Mouse (Mus musculus) kidney, postnatal 25 days (tissue): Measurements from ENCODE around the gene Galnt4.

Experiments used
- DNase-seq, 2 experiments: peaks; one replicate each; pipeline ENCODE4 v3.0.0; 2021; ENCODE audit warnings: mixed read lengths in 2 of 2

Gene Galnt4

DNA sequence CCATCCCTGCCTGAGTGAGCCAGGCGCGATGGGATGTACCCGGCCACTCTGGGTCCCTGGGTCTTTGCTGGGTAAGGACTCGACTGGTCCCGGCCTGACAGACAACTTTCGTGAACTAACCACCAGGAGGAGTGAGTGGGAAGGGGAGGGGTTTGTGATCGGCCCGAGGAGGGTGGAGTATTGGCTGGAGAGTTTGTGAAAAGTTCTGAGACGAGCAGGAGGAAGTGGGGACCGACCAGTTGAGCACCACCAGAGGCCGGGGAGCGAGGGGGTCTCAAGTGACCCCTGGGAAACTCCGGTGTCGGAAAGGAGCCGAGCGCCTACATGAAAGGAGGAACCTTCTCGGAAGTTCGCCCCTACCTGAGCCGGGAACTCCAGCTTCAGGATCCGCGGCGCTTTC is at the start of gene Galnt4:
TSS of gene Galnt4 (plus strand) at position 196 of the 400 bp plus-strand sequence.
- DNase-seq, result peak; percentile 80 to 90

- DNase-seq, result no peak
Observed at GRCm38 (mm10) chr10:99060588-99060987, 47.4 kb upstream of the Galnt4 start.

GRCm38 (mm10) chr10:99061418-99061817 is 46.5 kb upstream of the Galnt4 start:
- no peak for DNase-seq

DNA sequence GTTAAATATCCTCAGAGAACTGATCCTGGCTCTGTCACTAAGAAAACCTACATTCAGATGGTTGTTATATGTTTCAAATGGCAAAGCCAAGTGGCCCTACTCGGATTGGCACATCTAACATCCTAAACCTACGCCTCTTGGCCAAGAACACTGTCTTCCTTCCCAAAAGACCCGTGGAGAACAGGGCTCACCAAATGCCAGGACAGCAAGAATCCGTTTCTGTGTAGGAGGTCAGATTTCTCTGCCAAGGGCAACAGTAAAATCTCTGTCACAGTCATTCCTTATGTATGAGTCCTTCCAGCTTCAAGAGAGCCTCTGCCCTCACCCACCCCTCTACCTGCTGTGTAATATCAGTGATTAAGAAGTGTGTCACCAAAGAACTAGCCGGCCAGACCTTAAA is 45.4 kb upstream of the Galnt4 start:
- no peak for DNase-seq

GRCm38 (mm10) chr10:99076113-99076895 is 31.7 kb upstream of the Galnt4 start:
- no peak for DNase-seq

GRCm38 (mm10) chr10:99078621-99079020 is 29.3 kb upstream of the Galnt4 start:
- DNase-seq, result no peak

GRCm38 (mm10) chr10:99081569-99081990 is 26.4 kb upstream of the Galnt4 start:
- DNase-seq, result no peak

DNA sequence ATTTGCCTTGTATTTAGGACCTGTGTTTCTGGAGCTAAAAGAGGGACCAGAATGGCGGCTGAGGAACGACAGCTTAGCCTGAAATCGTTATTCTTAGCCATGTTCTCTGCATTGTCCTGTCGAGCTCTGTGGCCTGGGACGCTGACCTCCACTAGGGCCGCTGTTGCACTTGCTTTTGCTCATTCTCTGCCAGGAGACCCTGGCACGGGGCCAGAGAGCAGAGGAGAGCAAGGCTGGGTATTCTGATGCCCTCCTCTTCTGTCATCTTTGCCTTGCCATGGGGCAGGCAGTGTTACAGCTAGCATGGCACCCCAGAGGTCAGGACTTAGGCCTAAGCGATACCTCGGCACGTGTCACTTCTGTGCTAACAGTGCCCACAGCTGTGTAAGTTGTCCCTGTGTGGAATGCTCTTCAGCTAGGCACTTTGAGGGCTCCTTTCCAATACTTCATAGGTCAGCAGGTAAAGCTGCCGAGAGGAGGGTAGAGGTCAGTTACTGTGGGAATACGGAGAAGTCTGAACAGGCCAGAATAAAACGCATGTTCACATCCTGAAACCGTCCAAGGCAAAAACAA is 24.4 kb upstream of the Galnt4 start:
- DNase-seq, result peak; percentile 71 to 80

- DNase-seq, result peak; percentile 89 to 93
Observed at GRCm38 (mm10) chr10:99084397-99085239, 23.3 kb upstream of the Galnt4 start.

- DNase-seq, result no peak
Observed at GRCm38 (mm10) chr10:99085240-99085587, 22.7 kb upstream of the Galnt4 start.

DNA sequence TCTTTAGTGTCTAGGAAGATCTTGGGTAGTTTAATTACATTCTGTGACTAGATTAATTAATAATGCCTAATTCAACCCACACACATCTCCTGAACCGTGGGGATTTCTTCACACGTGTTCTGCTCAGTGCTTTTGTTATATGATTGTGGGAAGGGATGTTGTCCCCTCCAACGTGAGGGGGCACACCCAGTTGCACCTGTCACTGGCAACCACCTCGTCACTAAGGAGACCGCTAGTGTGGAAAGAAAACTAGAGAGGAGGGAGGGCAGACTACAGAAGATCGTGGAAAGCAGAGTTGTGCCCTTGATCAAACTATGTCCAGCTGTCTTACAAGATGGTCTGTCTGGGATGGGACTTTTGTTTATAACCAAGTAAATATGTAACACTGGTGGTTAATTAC is 21.9 kb upstream of the Galnt4 start:
- no peak for DNase-seq

DNA sequence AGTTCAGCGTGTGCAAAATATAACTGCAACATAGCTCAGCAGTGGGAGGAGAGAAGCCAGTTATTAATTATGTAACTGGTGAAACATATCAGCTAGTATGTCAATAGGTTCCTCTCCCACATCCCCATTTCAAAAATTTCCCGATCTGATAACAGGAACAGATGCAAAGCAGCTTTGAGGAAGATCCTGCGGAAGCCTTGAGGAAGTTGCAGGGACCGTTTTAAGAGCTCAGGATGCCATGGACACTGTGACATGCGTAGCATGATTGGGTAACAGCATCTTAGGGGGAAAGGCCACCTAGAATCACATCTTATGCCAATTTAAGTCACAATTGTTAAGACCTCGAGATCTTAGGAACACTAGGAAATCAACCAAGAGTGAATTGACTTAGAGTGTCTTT is 18.1 kb upstream of the Galnt4 start:
- DNase-seq, result no peak

DNA sequence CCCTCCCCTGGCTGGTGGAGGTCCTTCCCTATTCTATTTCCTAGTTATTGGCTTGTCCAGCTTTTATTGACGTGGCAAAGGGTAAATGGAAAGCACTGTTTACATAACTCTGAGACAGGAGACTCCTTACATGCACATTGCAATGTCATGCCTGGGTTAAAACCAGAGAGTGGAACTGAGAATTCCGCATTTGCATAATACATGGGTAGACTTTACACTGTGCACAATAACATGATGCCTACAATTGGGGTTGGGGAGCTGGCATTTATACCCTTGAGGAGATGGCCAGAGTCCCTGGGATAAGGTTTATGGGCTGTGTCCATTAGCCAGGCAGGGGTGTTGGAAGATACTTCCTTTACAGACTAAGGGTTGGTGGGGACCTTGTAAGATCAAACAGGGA is 14.6 kb upstream of the Galnt4 start:
- no peak for DNase-seq

DNA sequence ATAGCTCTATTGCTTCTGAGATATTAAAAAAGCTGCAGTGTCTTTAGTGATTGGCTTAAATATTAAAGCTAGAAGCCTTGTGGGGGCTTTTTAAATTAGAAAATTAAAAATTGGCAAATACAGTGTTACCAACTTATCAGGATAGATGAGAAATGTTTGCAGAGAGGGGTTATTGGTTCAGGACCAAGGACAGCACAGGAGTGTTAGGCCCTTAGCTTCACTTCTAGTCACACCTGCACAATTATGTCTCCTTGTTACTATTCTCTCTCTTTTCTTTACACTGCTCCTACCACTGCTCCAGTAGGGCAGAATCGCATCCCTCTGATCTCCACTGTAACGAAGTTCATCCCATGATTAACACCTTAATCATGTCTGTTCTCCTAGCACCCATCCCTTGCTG is 12.8 kb upstream of the Galnt4 start:
- DNase-seq, result no peak

DNA sequence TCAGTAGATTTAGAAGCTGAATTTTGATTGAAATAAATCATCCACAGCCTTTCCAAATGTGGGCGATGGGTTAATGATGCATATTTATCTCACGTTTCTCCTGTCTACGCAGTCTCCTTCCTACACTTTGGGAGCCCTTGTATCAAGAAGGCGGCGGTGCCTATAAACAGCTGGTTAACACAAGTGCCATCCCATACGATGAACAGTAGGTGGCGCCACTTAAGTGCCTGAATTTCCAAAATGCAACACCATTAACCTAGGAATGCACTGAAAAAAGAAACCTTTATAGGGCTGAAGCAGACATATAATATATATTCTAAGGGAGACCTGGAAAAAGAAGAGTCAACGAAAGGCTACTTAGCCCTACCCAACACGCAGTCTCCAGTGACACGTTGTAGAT is 10.6 kb upstream of the Galnt4 start:
- peak in 1 of 2 experiments; percentile 47 for DNase-seq

GRCm38 (mm10) chr10:99105522-99105921 is 2.4 kb upstream of the Galnt4 start:
- no peak for DNase-seq

GRCm38 (mm10) chr10:99106311-99106702 is 1.7 kb upstream of the Galnt4 start:
- no peak for DNase-seq

DNA sequence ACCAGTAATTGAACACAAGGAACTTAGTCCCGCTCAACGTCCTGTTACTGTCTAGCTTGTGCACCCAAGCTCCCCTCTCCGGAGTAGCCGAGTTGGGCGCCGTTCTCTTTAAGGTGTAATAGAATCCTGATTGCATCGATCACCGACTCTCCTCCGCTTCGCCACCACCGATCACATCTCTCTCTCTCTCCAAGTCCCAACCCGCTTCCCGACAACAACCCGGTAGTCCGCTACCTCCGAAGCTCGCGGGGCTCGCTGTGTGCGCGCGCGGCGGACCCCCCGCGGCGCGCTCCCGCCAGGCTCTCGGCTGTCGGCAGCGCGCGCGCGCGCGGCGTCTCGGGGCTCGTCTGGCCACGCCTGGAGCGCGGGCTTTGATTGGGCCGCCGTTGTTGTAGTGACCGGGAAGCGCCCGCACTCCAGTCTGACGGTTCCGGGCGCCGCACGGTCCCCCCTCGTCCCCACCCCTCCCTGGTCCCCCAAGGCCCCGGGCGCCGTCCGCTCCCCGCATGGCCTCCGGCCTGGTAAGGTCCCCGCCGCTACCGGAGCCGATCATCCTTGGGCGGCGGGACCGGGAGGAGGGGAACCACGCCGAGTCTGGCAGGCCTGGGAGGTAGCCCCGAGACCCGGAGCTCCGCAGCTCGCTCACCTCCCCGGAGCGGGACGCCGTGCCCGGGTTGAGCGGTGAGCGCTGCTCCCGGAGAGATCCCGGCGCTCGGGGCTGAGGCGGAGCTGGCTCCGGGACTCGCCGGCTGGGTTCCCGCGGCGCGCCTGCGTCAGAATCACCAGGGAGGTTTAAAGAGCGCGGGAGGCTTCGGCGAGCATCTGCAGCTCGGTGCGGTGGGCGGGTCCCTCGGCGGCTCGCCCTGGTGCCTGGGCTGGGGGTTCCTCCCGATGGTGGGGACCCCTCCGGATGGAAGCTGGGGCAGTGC is 992 bp upstream of the Galnt4 start, which contains the start of gene Poc1b:
TSS of gene Poc1b (plus strand) at position 334 of the 929 bp plus-strand sequence.
- DNase-seq, result peak; percentile 89 to 94

- no peak for DNase-seq
Observed at GRCm38 (mm10) chr10:99108431-99108982, 548 bp downstream of the Galnt4 start.

DNA sequence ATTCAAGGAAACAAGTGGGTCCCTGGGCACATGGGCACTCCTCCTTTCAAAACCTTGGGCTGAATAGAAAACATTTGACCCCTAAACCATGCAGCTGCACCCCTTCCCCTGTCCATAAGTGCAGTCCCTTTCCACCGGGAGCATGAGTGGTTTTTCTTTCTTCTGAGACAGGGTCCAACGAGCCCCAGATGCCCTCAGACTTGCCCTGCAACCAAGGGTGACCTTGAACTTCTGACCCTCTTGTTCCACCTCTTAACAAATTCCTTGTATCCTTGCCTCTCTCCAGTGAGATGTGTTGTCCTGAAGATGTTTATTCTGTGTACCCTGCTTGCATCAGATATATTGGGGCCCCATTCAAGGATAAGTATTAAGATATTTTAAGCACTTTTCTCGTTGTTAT is 5.6 kb downstream of the Galnt4 start:
- no peak for DNase-seq

GRCm38 (mm10) chr10:99114295-99114694 is 6.3 kb downstream of the Galnt4 start:
- no peak for DNase-seq
